Mouse (Mus musculus): ENCODE data around the gene Slc1a1. TPM values are rescaled to one million over a fixed set of nuclear protein-coding genes. Genes with fewer than 3 reads are reported as not detected.
A peak's percentile ranks its signal among the peaks of the same experiment; 100 is the strongest.

Gene Slc1a1
- polyA plus RNA-seq, 1 experiment from 2014 or later = 0.91 TPM

DNA sequence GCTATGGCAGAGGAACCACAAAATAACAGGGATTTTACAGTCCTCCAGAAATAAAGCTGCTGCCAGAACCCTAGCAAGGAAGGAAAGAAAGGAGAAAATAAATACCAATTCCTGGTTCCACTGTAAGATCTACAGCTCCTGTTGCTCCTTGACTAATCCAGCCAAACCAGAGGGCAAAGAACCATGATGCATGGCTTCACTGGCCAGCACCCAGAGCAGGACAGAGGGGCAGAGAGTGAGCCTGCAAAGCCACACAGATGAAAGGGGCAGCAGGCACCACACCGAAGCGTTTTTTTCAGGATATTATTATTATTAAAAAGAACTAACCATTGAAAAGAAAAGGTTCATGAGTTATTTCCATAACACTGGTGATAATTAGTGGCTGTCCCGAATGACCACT is 17.2 kb downstream of the Slc1a1 start:
- ChIA-PET POLR2A (no interaction called here), CTCF (no interaction called here)
- in situ Hi-C loops (cut with MboI; ENCODE audit: low pct_unique_long_range_greater_than_20kb) = no loop called here
- ATAC-seq = no peak
- H3K27me3 ChIP-seq = peaks cover 27% of the 10 kb centered on the region
- TF ChIP-seq CTCF (IDR thresholded peaks at IDR 0.05) = no peak
- no peak for DNase-seq (ENCODE audit: low read depth, low spot score)

DNA sequence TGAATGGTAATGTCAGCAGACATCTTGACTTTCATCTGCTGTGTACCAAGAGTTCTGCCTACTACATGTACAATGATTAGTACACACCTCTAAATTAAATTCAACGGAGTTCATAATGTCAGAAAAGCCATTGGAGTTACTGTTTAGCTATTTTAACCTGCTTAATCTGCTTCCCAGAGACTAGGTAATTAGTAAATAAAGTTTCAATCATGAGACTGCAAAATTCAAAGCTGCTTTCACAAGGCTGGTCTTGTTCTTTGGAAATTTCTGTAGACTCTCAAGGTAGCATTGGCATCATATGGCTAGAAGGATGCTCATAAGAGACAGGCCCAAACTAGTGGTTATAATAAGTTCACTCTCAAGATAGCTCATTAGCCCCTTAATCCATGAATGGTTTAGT is 20.0 kb downstream of the Slc1a1 start:
- ChIA-PET CTCF (no interaction called here), POLR2A (interaction anchor here (0.6 to 1.2 kb wide), 3 partner anchors 16 to 32 kb away, joined by 3 to 8 read pairs (median 3); no protein-coding TSS in a partner anchor)
- peaks cover 15% of the 10 kb centered on the region for H3K27me3 ChIP-seq
- in situ Hi-C loops (cut with MboI; ENCODE audit: low pct_unique_long_range_greater_than_20kb) = no loop called here
- no peak for DNase-seq (ENCODE audit: low read depth, low spot score)
- ATAC-seq = no peak
- TF ChIP-seq CTCF (IDR thresholded peaks at IDR 0.05) = no peak

DNA sequence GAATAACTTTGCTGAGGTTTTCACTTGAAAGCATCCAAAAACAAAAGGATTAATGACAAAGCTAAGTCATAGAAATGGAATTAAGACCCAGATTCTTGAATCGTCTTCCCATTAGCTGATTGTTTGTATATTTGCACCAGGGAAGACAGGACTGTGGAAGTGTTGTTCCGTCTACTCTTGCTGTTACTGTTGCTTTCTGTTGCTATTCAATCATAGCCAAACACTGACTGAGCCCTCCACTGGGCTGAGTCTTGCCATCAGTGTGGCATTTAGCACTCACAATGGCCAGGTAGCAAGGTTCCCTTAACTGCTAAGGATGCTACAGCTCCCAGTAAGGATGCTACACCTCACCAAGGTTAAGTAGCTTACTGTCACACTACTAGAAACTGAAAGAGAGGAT is 25.4 kb downstream of the Slc1a1 start:
- TF ChIP-seq CTCF (IDR thresholded peaks at IDR 0.05) = no peak
- peaks cover under 1% of the 10 kb centered on the region for H3K27me3 ChIP-seq
- DNase-seq (ENCODE audit: low read depth, low spot score) (peak; percentile 4), ATAC-seq (peak; percentile 57)
- ChIA-PET CTCF (interaction anchor here (1.5 kb wide), 1 partner anchor 17 kb away, joined by 3 read pairs; no protein-coding TSS in a partner anchor), POLR2A (no interaction called here)
- in situ Hi-C loops (cut with MboI; ENCODE audit: low pct_unique_long_range_greater_than_20kb) = no loop called here

DNA sequence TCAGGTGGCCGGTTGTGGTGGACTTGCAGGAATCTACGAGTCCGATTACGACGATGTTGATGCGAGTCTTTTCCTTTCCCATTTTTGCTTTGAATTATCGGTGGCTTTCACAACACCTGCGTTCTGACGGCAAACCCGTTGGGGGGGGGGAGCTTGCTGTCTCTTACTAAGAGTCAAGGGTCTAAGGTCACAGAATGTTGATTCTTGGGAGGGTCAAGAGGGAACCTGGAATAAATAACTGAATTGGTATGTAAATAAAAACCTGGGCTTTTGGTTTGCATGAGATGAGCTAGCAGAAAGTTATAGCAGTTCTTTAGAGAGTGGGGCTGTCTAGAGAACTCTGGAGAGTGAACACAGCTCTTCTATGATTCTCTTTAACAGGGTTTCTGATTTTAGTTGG is 28.8 kb downstream of the Slc1a1 start:
- ChIA-PET CTCF (interaction anchor here (1.1 to 1.3 kb wide), 3 partner anchors 11 to 86 kb away, joined by 3 to 4 read pairs (median 3); no protein-coding TSS in a partner anchor), POLR2A (interaction anchor here (0.6 kb wide), 1 partner anchor 157 kb away, joined by 4 read pairs; no protein-coding TSS in a partner anchor)
- TF ChIP-seq CTCF (IDR thresholded peaks at IDR 0.05) = no peak
- DNase-seq (ENCODE audit: low read depth, low spot score) = no peak
- in situ Hi-C loops (cut with MboI; ENCODE audit: low pct_unique_long_range_greater_than_20kb) = no loop called here
- ATAC-seq = no peak
- H3K27me3 ChIP-seq = peaks cover 13% of the 10 kb centered on the region

DNA sequence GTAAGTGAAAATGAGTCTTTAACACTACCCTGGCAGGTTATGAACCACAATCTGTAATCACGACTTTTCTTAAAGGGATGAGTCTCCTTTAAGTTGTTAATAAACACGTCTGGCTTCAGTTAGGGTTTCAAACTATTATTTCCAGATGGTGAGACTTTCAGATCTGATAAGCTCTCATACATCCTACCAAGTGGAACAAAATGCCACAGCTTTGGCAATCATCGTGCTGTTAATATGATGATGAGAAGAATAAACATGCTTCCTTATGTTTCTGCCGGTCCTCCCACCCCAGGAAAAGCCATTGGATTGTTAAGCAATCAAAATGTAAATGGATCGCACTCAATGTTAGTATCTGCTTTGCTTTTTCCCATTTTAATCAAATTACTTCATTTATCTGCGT is 30.1 kb downstream of the Slc1a1 start:
- no peak for TF ChIP-seq CTCF (IDR thresholded peaks at IDR 0.05)
- POLR2A ChIA-PET = no interaction called here
- no peak for DNase-seq (ENCODE audit: low read depth, low spot score)
- no peak for ATAC-seq
- H3K27me3 ChIP-seq = peaks cover 24% of the 10 kb centered on the region
- in situ Hi-C loops (cut with MboI; ENCODE audit: low pct_unique_long_range_greater_than_20kb) = no loop called here
- CTCF ChIA-PET = interaction anchor here (1.1 to 1.3 kb wide), 2 partner anchors 20 to 88 kb away, joined by 3 to 4 read pairs; no protein-coding TSS in a partner anchor

DNA sequence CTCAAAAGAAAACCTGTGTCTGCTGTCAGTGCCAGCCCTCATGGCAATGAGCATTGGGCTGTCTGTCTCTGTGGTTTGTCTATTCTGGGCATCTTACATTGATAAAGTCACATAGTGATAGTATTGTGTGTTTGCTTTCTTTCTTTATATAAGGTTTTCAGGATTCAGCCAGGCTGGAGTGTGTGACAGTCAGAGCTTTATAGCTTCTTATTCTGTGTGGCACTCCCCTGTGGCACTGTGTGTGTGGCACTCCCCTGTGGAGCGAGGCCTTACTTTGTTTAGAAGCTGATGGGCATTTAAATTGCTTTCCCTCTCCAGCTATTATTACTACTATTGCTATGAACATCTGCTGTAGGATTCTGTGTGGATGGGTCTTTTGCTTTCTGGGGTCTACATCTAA is 30.7 kb downstream of the Slc1a1 start:
- in situ Hi-C loops (cut with MboI; ENCODE audit: low pct_unique_long_range_greater_than_20kb) = no loop called here
- ATAC-seq (no peak), DNase-seq (ENCODE audit: low read depth, low spot score) (no peak)
- no peak for TF ChIP-seq CTCF (IDR thresholded peaks at IDR 0.05)
- peaks cover 25% of the 10 kb centered on the region for H3K27me3 ChIP-seq
- ChIA-PET CTCF (no interaction called here), POLR2A (no interaction called here)

DNA sequence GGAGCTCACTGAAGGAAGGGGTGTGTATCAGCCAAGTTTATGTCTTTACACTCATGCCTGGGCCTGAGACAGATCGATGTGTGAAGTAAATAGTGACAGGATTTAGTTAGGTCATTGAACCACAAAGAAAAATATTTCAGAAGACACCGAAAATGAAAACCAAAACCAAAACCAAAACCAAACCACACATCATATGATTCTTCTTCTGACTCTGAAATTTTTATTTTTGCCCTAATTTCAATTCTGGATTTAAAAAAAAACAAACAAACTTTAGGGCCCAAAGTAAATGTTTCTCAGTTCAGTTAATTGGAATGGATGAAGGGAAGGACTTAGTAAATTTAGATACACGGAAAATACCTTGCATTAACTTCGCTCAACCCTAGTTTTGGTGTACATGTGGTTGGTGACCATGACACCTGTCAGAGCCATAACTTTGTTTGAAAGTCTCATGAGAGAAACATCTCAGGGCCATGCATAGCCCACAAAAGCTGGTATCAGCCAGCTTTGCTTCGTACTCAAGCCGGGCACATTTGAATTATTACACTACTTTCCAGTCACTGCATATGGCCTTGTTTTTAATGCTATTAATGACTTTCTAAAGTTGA is 34.5 kb downstream of the Slc1a1 start:
- ATAC-seq (no peak), DNase-seq (ENCODE audit: low read depth, low spot score) (no peak)
- in situ Hi-C loops (cut with MboI; ENCODE audit: low pct_unique_long_range_greater_than_20kb) = no loop called here
- ChIA-PET POLR2A (no interaction called here), CTCF (no interaction called here)
- peaks cover 58% of the 10 kb centered on the region for H3K27me3 ChIP-seq
- TF ChIP-seq CTCF (IDR thresholded peaks at IDR 0.05) = no peak

DNA sequence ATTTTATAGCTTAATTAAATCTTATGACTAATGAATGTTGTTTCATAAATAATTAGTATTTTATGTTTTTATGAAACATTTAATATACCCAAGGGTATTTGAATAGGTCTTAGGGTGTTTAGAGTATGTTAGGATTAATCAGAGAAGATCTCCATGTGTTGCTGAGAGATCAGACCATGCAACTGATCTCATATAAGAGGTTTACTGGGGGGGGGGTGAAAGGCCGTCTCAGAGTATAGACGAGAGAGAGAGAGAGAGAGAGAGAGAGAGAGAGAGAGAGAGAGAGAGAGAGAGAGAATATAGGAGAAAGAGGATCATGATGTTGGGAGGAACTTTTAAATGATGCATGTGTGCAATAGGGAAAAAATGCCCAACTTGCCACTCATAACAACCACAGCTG is 35.5 kb downstream of the Slc1a1 start:
- in situ Hi-C loops (cut with MboI; ENCODE audit: low pct_unique_long_range_greater_than_20kb) = no loop called here
- ATAC-seq (no peak), DNase-seq (ENCODE audit: low read depth, low spot score) (no peak)
- POLR2A ChIA-PET = interaction anchor here (0.7 kb wide), 1 partner anchor 16 kb away, joined by 8 read pairs; no protein-coding TSS in a partner anchor
- H3K27me3 ChIP-seq = peaks cover 64% of the 10 kb centered on the region
- TF ChIP-seq CTCF (IDR thresholded peaks at IDR 0.05) = no peak
- CTCF ChIA-PET = no interaction called here

DNA sequence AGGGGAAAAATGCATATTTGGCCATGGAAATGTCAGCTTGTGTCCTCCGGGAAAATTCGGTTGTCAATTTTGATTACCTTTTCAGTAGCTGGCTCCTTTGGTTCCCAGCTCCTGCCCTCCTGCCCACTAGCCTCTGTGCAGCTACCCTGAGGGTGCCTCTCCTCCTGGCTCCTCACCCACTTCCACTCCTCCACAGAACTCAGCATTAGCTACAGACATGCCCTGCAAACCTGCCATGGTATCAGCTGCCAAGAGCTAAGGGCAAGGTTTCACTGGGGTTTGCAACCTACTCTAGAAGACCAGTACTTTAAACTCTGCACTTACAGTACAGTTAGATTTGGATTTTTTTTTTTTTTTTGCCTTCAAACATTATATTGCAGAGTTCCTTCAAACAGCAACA is 44.6 kb downstream of the Slc1a1 start:
- ATAC-seq (no peak), DNase-seq (ENCODE audit: low read depth, low spot score) (no peak)
- in situ Hi-C loops (cut with MboI; ENCODE audit: low pct_unique_long_range_greater_than_20kb) = no loop called here
- peaks cover 72% of the 10 kb centered on the region for H3K27me3 ChIP-seq
- CTCF ChIA-PET = interaction anchor here (1.4 kb wide), 1 partner anchor 10 kb away, joined by 4 read pairs; no protein-coding TSS in a partner anchor
- TF ChIP-seq CTCF (IDR thresholded peaks at IDR 0.05) = no peak
- POLR2A ChIA-PET = interaction anchor here (0.7 kb wide), 1 partner anchor 8 kb away, joined by 4 read pairs; no protein-coding TSS in a partner anchor

DNA sequence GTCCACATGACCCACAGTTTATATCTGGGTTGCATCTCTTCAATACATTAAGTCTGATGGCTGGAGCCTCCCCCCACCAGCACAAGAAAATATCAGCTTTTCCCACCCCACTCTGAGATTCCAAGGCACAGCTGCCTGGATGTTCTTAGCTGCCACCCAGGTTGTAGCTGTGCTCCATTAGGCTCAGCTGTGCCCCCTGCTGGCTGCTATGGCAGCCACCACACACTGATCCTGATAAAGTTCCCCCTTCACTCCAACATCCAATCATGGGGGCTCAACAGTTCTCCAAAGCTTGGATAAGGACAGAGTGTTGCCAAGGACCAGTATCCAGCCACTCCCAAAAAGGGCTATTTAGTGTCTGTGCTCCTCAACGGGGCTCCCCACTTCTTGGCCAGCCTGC is 48.3 kb downstream of the Slc1a1 start:
- in situ Hi-C loops (cut with MboI; ENCODE audit: low pct_unique_long_range_greater_than_20kb) = loop anchor here (5.0 kb wide), 1 partner anchor 106 kb away; no protein-coding TSS in a partner anchor
- ATAC-seq (no peak), DNase-seq (ENCODE audit: low read depth, low spot score) (no peak)
- ChIA-PET CTCF (interaction anchor here (2.2 kb wide), 1 partner anchor 106 kb away, joined by 9 read pairs; no protein-coding TSS in a partner anchor), POLR2A (no interaction called here)
- H3K27me3 ChIP-seq = peaks cover 56% of the 10 kb centered on the region
- TF ChIP-seq CTCF (IDR thresholded peaks at IDR 0.05) = peak; percentile 80

DNA sequence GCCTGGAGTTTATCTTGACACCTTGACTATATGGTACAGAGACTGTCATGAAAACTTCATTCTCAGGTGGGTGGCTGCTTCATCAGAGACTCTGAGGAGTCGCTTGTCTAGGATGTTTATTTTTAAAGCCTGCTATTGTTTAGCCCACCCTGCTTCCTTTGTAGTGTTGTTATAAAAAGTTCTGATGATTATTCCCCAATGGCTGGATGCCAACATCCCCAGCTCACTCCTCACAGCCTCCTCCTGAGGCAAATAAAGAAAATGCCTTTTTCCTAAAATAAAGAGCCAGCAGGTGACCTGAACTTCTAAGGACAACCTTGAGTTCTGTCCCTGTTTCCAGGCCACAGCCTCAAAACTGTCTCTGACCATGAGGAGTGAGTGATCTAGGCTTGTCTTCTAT is 53.6 kb downstream of the Slc1a1 start:
- H3K27me3 ChIP-seq = peaks cover 58% of the 10 kb centered on the region
- CTCF ChIA-PET = no interaction called here
- in situ Hi-C loops (cut with MboI; ENCODE audit: low pct_unique_long_range_greater_than_20kb) = no loop called here

More for the DNA sequence above, 53.6 kb downstream of the Slc1a1 start:
- POLR2A ChIA-PET = no interaction called here
- no peak for ATAC-seq
- no peak for TF ChIP-seq CTCF (IDR thresholded peaks at IDR 0.05)
- DNase-seq (ENCODE audit: low read depth, low spot score) = no peak

Measured in Patski (cell line).